Mouse (Mus musculus) intestine, embryonic 15.5 days (tissue): ENCODE results near the gene Lrpap1. TPM values are rescaled to one million over a fixed set of nuclear protein-coding genes. Genes with fewer than 3 reads are reported as not detected.
A peak's percentile ranks its signal among the peaks of the same experiment; 100 is the strongest.

Source experiments
- ATAC-seq: fragments of 200-750 bp; cut with Nextera tagmentation; 2 replicates; pipeline ENCODE4 v1.8.0; 2017; ENCODE audit warnings: moderate TSS enrichment, moderate library complexity
- H3K27ac ChIP-seq: fragments of 300-500 bp; sonication (generic); 2 replicates; pipeline ENCODE4 v1.5.1; 2015; ENCODE audit warnings: mild to moderate bottlenecking, inconsistent platforms
- H3K27me3 ChIP-seq: fragments of 300-500 bp; sonication (generic); replicated peaks from 2 replicates; pipeline ENCODE4 v1.6.1; 2015; ENCODE audit warnings: inconsistent platforms
- H3K36me3 ChIP-seq: fragments of 300-500 bp; sonication (generic); 2 replicates; pipeline ENCODE4 v1.6.1; 2015; ENCODE audit warnings: inconsistent platforms
- H3K4me1 ChIP-seq: fragments of 300-500 bp; sonication (generic); replicated peaks from 2 replicates; pipeline ENCODE4 v1.6.1; 2015; ENCODE audit warnings: inconsistent platforms
- H3K4me2 ChIP-seq: fragments of 300-500 bp; sonication (generic); replicated peaks from 2 replicates; pipeline ENCODE4 v1.6.1; 2015; ENCODE audit warnings: mild to moderate bottlenecking, inconsistent platforms
- H3K4me3 ChIP-seq: fragments of 300-500 bp; sonication (generic); replicated peaks from 2 replicates; pipeline ENCODE4 v1.5.1; 2015; ENCODE audit warnings: inconsistent platforms
- H3K9ac ChIP-seq: fragments of 300-500 bp; sonication (generic); 2 replicates; pipeline ENCODE4 v1.6.1; 2015; ENCODE audit warnings: inconsistent platforms
- H3K9me3 ChIP-seq: fragments of 300-500 bp; sonication (generic); 2 replicates; pipeline ENCODE4 v1.6.1; 2016; ENCODE audit warnings: inconsistent platforms
- WGBS: fragments of 180-500 bp; shearing (Covaris S2); methylation state at CpG from one replicate; pipeline ENCODE4 v1.1.7; 2015; 5-methylcytosine and 5-hydroxymethylcytosine counted together
- polyA plus RNA-seq: library from polyadenylated mRNA; unstranded; fragments of >200 nt; fragmentation: Nextera tagmentation; extraction: Ambion mirVana; gene quantifications from 2 replicates; pipeline ENCODE4 v1.2.1, GENCODE M21; 2015

Lrpap1 gene
- 90.3 and 94.7 TPM in 2 replicates for polyA plus RNA-seq

GRCm38 (mm10) chr5:35104960-35105921, at the start of gene Lrpap1:
Gene Lrpap1, minus strand, starts transcription at chr5:35105766.
- 0 out of 2 replicates have a peak within 1 kb of the TSS, but pooled peaks have one; percentile 66 for H3K27ac ChIP-seq
- no peaks in the 10 kb centered on the region for H3K27me3 ChIP-seq
- peak; percentile 98 for ATAC-seq
- H3K4me2 ChIP-seq: peak within 1 kb of the TSS; percentile 76
- 2% methylated on average over 37 of the region's 39 CpGs for whole genome bisulfite sequencing
- no peaks in the 10 kb centered on the region for H3K9me3 ChIP-seq
- H3K9ac ChIP-seq: peak within 1 kb of the TSS; percentile 72
- peaks cover 20% of the 10 kb centered on the region for H3K4me1 ChIP-seq
- H3K36me3 ChIP-seq: peaks cover 8% of the 10 kb centered on the region
- peak within 1 kb of the TSS; percentile 81 for H3K4me3 ChIP-seq

- WGBS: 74% methylated on average over 5 of the region's 5 CpGs
- no peaks in the 10 kb centered on the region for H3K36me3 ChIP-seq
- H3K4me2 ChIP-seq: no peak overlapping the region
- H3K4me1 ChIP-seq: 0 out of 2 replicates have a peak, but pooled peaks cover 2% of the 10 kb centered on the region
- no peak overlapping the region for H3K27ac ChIP-seq
- ATAC-seq: no peak
- H3K4me3 ChIP-seq: no peak overlapping the region
- no peaks in the 10 kb centered on the region for H3K27me3 ChIP-seq
- H3K9ac ChIP-seq: no peak overlapping the region
- H3K9me3 ChIP-seq: no peaks in the 10 kb centered on the region
These were observed 44.4 kb upstream of the Lrpap1 start for GRCm38 (mm10) chr5:35149939-35150338.

- ATAC-seq: no peak
- H3K36me3 ChIP-seq: no peaks in the 10 kb centered on the region
- 0 out of 2 replicates have a peak, but pooled peaks cover 2% of the 10 kb centered on the region for H3K4me1 ChIP-seq
- no peaks in the 10 kb centered on the region for H3K27me3 ChIP-seq
- H3K9ac ChIP-seq: no peak overlapping the region
- no peak overlapping the region for H3K4me3 ChIP-seq
- H3K4me2 ChIP-seq: no peak overlapping the region
- H3K9me3 ChIP-seq: no peaks in the 10 kb centered on the region
- no peak overlapping the region for H3K27ac ChIP-seq
- WGBS: 87% methylated on average over 4 of the region's 4 CpGs
These were observed 44.0 kb upstream of the Lrpap1 start for GRCm38 (mm10) chr5:35149526-35149925.

- Histone ChIP-seq H3K4me3 (no peak overlapping the region), H3K27ac (no peak overlapping the region), H3K4me2 (no peak overlapping the region), H3K27me3 (no peaks in the 10 kb centered on the region), H3K36me3 (no peaks in the 10 kb centered on the region), H3K9me3 (no peaks in the 10 kb centered on the region), H3K9ac (no peak overlapping the region), H3K4me1 (peaks cover 2% of the 10 kb centered on the region; the same call in 1 of the 2 replicates)
- ATAC-seq: no peak
- WGBS: 61% methylated on average over 8 of the region's 8 CpGs
These were observed 42.6 kb upstream of the Lrpap1 start for GRCm38 (mm10) chr5:35147963-35148767.

GRCm38 (mm10) chr5:35147155-35147962, 41.8 kb upstream of the Lrpap1 start:
- WGBS: 36% methylated on average over 2 of the region's 2 CpGs
- Histone ChIP-seq H3K36me3 (no peaks in the 10 kb centered on the region), H3K9ac (no peak overlapping the region), H3K4me1 (peaks cover 2% of the 10 kb centered on the region; the same call in 1 of the 2 replicates), H3K9me3 (no peaks in the 10 kb centered on the region), H3K4me3 (no peak overlapping the region), H3K27ac (no peak overlapping the region), H3K27me3 (no peaks in the 10 kb centered on the region), H3K4me2 (no peak overlapping the region)
- 0 out of 2 replicates have a peak, but pooled peaks have one; percentile 39 for ATAC-seq

- ATAC-seq: no peak
- H3K9me3 ChIP-seq: no peaks in the 10 kb centered on the region
- WGBS: 54% methylated on average over 2 of the region's 2 CpGs
- no peaks in the 10 kb centered on the region for H3K36me3 ChIP-seq
- no peak overlapping the region for H3K4me3 ChIP-seq
- H3K4me1 ChIP-seq: peaks cover 2% of the 10 kb centered on the region; the same call in 1 of the 2 replicates
- H3K27me3 ChIP-seq: no peaks in the 10 kb centered on the region
- no peak overlapping the region for H3K27ac ChIP-seq
- no peak overlapping the region for H3K4me2 ChIP-seq
- no peak overlapping the region for H3K9ac ChIP-seq
These were observed 41.2 kb upstream of the Lrpap1 start for GRCm38 (mm10) chr5:35146747-35147146.

GRCm38 (mm10) chr5:35144716-35145115, 39.1 kb upstream of the Lrpap1 start:
- 82% methylated on average over 2 of the region's 2 CpGs for WGBS
- ATAC-seq: no peak

GRCm38 (mm10) chr5:35143460-35144245, 38.1 kb upstream of the Lrpap1 start:
- H3K27me3 ChIP-seq: no peaks in the 10 kb centered on the region
- peaks cover 2% of the 10 kb centered on the region; the same call in 1 of the 2 replicates for H3K4me1 ChIP-seq
- H3K36me3 ChIP-seq: no peaks in the 10 kb centered on the region
- no peaks in the 10 kb centered on the region for H3K9me3 ChIP-seq
- H3K4me3 ChIP-seq: no peak overlapping the region
- no peak overlapping the region for H3K9ac ChIP-seq
- H3K4me2 ChIP-seq: no peak overlapping the region
- ATAC-seq: no peak
- WGBS: 67% methylated on average over 10 of the region's 10 CpGs
- no peak overlapping the region for H3K27ac ChIP-seq

More at GRCm38 (mm10) chr5:35144716-35145115, 39.1 kb upstream of the Lrpap1 start:
- no peak overlapping the region for H3K4me2 ChIP-seq
- H3K27me3 ChIP-seq: no peaks in the 10 kb centered on the region
- no peak overlapping the region for H3K9ac ChIP-seq
- H3K27ac ChIP-seq: no peak overlapping the region
- no peaks in the 10 kb centered on the region for H3K9me3 ChIP-seq
- H3K4me3 ChIP-seq: no peak overlapping the region
- peaks cover 2% of the 10 kb centered on the region; the same call in 1 of the 2 replicates for H3K4me1 ChIP-seq
- H3K36me3 ChIP-seq: no peaks in the 10 kb centered on the region

- Histone ChIP-seq H3K4me3 (no peak overlapping the region), H3K27ac (no peak overlapping the region), H3K4me2 (no peak overlapping the region), H3K4me1 (peaks cover 2% of the 10 kb centered on the region; the same call in 1 of the 2 replicates), H3K36me3 (no peaks in the 10 kb centered on the region), H3K9ac (no peak overlapping the region), H3K27me3 (no peaks in the 10 kb centered on the region), H3K9me3 (no peaks in the 10 kb centered on the region)
- WGBS: 65% methylated on average over 1 of the region's 1 CpGs
- no peak for ATAC-seq
These were observed 37.3 kb upstream of the Lrpap1 start for GRCm38 (mm10) chr5:35142910-35143309.

- H3K4me2 ChIP-seq: no peak overlapping the region
- no peaks in the 10 kb centered on the region; the same call in 1 of the 2 replicates for H3K4me1 ChIP-seq
- H3K27me3 ChIP-seq: no peaks in the 10 kb centered on the region
- H3K27ac ChIP-seq: no peak overlapping the region
- no peak for ATAC-seq
- H3K9me3 ChIP-seq: no peaks in the 10 kb centered on the region
- H3K4me3 ChIP-seq: no peak overlapping the region
- no peak overlapping the region for H3K9ac ChIP-seq
- WGBS: 40% methylated on average over 3 of the region's 3 CpGs
- no peaks in the 10 kb centered on the region for H3K36me3 ChIP-seq
These were observed 35.8 kb upstream of the Lrpap1 start for GRCm38 (mm10) chr5:35141316-35141715.

- Histone ChIP-seq H3K4me2 (no peak overlapping the region), H3K9me3 (no peaks in the 10 kb centered on the region), H3K27ac (no peak overlapping the region), H3K9ac (no peak overlapping the region), H3K27me3 (no peaks in the 10 kb centered on the region), H3K36me3 (no peaks in the 10 kb centered on the region), H3K4me3 (no peak overlapping the region), H3K4me1 (no peaks in the 10 kb centered on the region)
- peak; percentile 43; the same call in 1 of the 2 replicates for ATAC-seq
- whole genome bisulfite sequencing: 79% methylated on average over 11 of the region's 11 CpGs
These were observed 32.6 kb upstream of the Lrpap1 start for GRCm38 (mm10) chr5:35138183-35138611.
